Mouse (Mus musculus) gastrocnemius, postnatal 36 days (tissue): ENCODE measurements around the gene Cmip. TPM values are rescaled to one million over a fixed set of nuclear protein-coding genes. Genes with fewer than 3 reads are reported as not detected.
A peak's percentile ranks its signal among the peaks of the same experiment; 100 is the strongest.

Experiments
- DNase-seq, 2 experiments: peaks; one replicate each; pipeline ENCODE4 v3.0.0; 2022
- intact Hi-C: fragments of 180-260 bp; cut with DNase I; formaldehyde crosslinking; loops from one replicate; pipeline ENCODE4 v1.15.1; 2025
- total RNA-seq, 2 experiments: library from RNA; stranded (reverse); gene quantifications; 2 replicates each; pipeline ENCODE4 v1.2.3; 2021

Cmip gene
- total RNA-seq, 2 experiments from 2014 or later = 7.4 to 9.6 TPM

GRCm38 (mm10) chr8:117339958-117340651, 83.2 kb downstream of the Cmip start:
- DNase-seq = no peak
- intact Hi-C loops = no loop called here

GRCm38 (mm10) chr8:117340800-117341199, 83.9 kb downstream of the Cmip start:
- no peak for DNase-seq
- intact Hi-C loops = no loop called here

GRCm38 (mm10) chr8:117342735-117343385, 86.0 kb downstream of the Cmip start:
- no peak for DNase-seq
- intact Hi-C loops = no loop called here

- intact Hi-C loops = no loop called here
These were observed 86.6 kb downstream of the Cmip start for GRCm38 (mm10) chr8:117343484-117343883.

GRCm38 (mm10) chr8:117344899-117345298, 88.0 kb downstream of the Cmip start:
- intact Hi-C loops = no loop called here
- DNase-seq = no peak

More at GRCm38 (mm10) chr8:117343484-117343883, 86.6 kb downstream of the Cmip start:
- no peak for DNase-seq

- intact Hi-C loops = no loop called here
- DNase-seq = no peak
These were observed 88.5 kb downstream of the Cmip start for GRCm38 (mm10) chr8:117345376-117345775.

GRCm38 (mm10) chr8:117347556-117347955, 90.7 kb downstream of the Cmip start:
- no peak for DNase-seq
- intact Hi-C loops = no loop called here

- intact Hi-C loops = no loop called here
- no peak for DNase-seq
These were observed 92.0 kb downstream of the Cmip start for GRCm38 (mm10) chr8:117348718-117349394.

GRCm38 (mm10) chr8:117349541-117349940, 92.7 kb downstream of the Cmip start:
- no peak for DNase-seq
- intact Hi-C loops = no loop called here

- DNase-seq = no peak
- intact Hi-C loops = no loop called here
These were observed 95.2 kb downstream of the Cmip start for GRCm38 (mm10) chr8:117352098-117352497.

GRCm38 (mm10) chr8:117355111-117355831, 98.4 kb downstream of the Cmip start:
- intact Hi-C loops = no loop called here
- no peak for DNase-seq

- DNase-seq = no peak
- intact Hi-C loops = no loop called here
These were observed 99.3 kb downstream of the Cmip start for GRCm38 (mm10) chr8:117356109-117356672.

- no peak for DNase-seq
- intact Hi-C loops = no loop called here
These were observed 100.9 kb downstream of the Cmip start for GRCm38 (mm10) chr8:117357491-117358467.

- intact Hi-C loops = loop anchor here (10.0 kb wide), 1 partner anchor 106 kb away; the partner anchor contains the start of gene Cmip
- DNase-seq = no peak
These were observed 103.5 kb downstream of the Cmip start for GRCm38 (mm10) chr8:117360172-117360930.

- DNase-seq = no peak
- intact Hi-C loops = loop anchor here (10.0 kb wide), 1 partner anchor 107 kb away; the partner anchor contains the start of gene Cmip
These were observed 105.0 kb downstream of the Cmip start for GRCm38 (mm10) chr8:117361595-117362437.

- intact Hi-C loops = loop anchor here (10.0 kb wide), 1 partner anchor 108 kb away; the partner anchor contains the start of gene Cmip
- DNase-seq = no peak
These were observed 105.5 kb downstream of the Cmip start for GRCm38 (mm10) chr8:117362438-117362726.

- DNase-seq = peak; percentile 35 to 60
- intact Hi-C loops = loop anchor here (10.0 kb wide), 1 partner anchor 108 kb away; the partner anchor contains the start of gene Cmip
These were observed 106.4 kb downstream of the Cmip start for GRCm38 (mm10) chr8:117363291-117363690.
